Mouse (Mus musculus) spleen, postnatal 0 days (tissue): Measurements from ENCODE around the gene 0610009B22Rik. TPM values are rescaled to one million over a fixed set of nuclear protein-coding genes. Genes with fewer than 3 reads are reported as not detected.

Experiments used
- polyA plus RNA-seq: library from polyadenylated mRNA; unstranded; fragments of >200 nt; fragmentation: Nextera tagmentation; extraction: Ambion mirVana; gene quantifications from 2 replicates; pipeline ENCODE4 v1.2.1, GENCODE M21; 2015

The 0610009B22Rik gene
- polyA plus RNA-seq: 47.6 and 49.1 TPM in 2 replicates

GRCm38 (mm10) chr11:51688330-51689328 is at the start of gene 0610009B22Rik:
Gene 0610009B22Rik (minus strand): TSS chr11:51688874.

GRCm38 (mm10) chr11:51650691-51651515 is 37.8 kb downstream of the 0610009B22Rik start, which contains the start of the genes N4bp3 and D930048N14Rik:
Gene N4bp3 (minus strand): TSS chr11:51650842.
Gene D930048N14Rik (plus strand): TSS chr11:51650954.

GRCm38 (mm10) chr11:51635525-51636322 is 53.0 kb downstream of the 0610009B22Rik start, which contains the start of gene Rmnd5b:
Gene Rmnd5b (minus strand): TSS chr11:51635896.

Other genes with a start within 250 kb of the 0610009B22Rik start
- gene Phykpl, start 104.1 kb downstream of the 0610009B22Rik start, polyA plus RNA-seq: 17.2 and 18.7 TPM in 2 replicates
- gene Hnrnpab, start 82.0 kb downstream of the 0610009B22Rik start, polyA plus RNA-seq: 231 and 252 TPM in 2 replicates
- gene Nhp2, start 69.1 kb downstream of the 0610009B22Rik start, polyA plus RNA-seq: 160 and 164 TPM in 2 replicates
- 26.9 and 32.8 TPM in 2 replicates for gene Rmnd5b, start 53.0 kb downstream of the 0610009B22Rik start, polyA plus RNA-seq
- 6.7 and 9.3 TPM in 2 replicates for gene N4bp3, start 38.0 kb downstream of the 0610009B22Rik start, polyA plus RNA-seq
- 0.41 and 0.62 TPM in 2 replicates for gene D930048N14Rik, start 37.9 kb downstream of the 0610009B22Rik start, polyA plus RNA-seq
- 6.8 TPM in 2 replicates for gene Sec24a, start 74.8 kb upstream of the 0610009B22Rik start, polyA plus RNA-seq
- gene Sar1b, start 74.8 kb upstream of the 0610009B22Rik start, polyA plus RNA-seq: 67.8 and 71.2 TPM in 2 replicates
- 2.9 and 3.4 TPM in 2 replicates for gene Jade2, start 168.8 kb upstream of the 0610009B22Rik start, polyA plus RNA-seq